Mouse (Mus musculus): ENCODE results near the gene Olfr146. TPM values are rescaled to one million over a fixed set of nuclear protein-coding genes. Genes with fewer than 3 reads are reported as not detected.

Gene Olfr146
- not detected in 2 replicates for polyA plus RNA-seq (2012)

DNA sequence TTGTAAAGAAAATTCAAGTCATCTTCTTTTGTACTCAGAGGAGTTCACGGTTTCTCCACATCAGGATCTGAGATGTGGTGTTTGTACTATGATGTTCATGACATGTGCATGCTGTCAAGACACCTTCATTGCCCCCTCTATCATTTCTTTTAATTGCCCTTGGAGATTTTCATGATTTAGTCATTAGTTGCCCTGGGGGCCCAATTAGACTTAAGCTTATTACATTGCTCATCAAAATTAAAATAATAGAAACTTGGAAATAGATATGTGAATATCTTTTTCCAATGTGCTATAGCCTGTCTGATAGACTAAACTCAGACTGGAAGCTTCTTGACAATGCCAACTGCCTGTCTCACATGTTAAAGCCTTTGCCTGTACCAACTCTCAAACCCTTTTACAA, at the start of gene Olfr146:
TSS of gene Olfr146 (minus strand) at position 101 of the 400 bp plus-strand sequence.

DNA sequence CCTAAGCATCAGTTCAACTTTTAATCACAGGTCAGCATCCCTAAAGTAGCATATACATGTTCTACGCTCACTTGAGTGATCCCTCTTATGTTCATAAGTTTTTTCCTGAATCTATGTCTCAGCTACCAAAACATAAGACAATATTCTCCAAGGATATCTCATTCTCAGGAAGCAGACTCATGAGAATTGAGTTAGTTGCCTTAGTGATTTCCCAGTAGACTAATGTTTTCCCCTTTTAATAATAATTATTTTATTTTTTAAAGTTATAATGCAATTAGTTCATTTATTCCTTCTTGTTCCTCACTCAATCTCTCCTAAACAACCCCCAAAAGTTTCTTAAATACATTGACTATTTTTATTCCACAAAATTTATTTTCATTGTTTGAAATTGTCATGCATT, 41.7 kb upstream of the Olfr146 start, which contains the start of gene Olfr937:
TSS of gene Olfr937 (minus strand) at position 101 of the 400 bp plus-strand sequence.

DNA sequence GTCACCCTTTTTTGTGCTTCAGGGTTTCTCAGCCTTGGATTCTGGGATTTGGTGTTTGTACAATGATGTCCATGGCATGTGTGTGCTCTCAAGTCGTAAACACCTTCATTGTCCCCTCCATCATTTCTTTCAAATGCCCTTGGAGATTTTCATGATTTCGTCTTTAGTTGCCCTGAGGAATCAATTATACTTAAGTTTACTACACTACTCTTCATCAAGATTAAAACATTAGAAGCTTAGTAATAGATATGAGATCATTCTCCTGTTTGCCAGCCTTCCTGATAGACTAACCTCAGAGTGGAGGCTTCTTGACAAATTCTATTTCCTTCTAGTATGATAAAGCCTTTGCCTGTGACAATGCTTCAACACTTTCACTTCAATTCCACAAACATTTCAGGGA, 23.6 kb downstream of the Olfr146 start, which contains the start of gene Olfr935:
TSS of gene Olfr935 (minus strand) at position 101 of the 400 bp plus-strand sequence.

GRCm38 (mm10) chr9:38988215-38988614, 35.0 kb downstream of the Olfr146 start, which contains the start of gene Olfr934:
Gene Olfr934 (minus strand): TSS chr9:38988315.

DNA sequence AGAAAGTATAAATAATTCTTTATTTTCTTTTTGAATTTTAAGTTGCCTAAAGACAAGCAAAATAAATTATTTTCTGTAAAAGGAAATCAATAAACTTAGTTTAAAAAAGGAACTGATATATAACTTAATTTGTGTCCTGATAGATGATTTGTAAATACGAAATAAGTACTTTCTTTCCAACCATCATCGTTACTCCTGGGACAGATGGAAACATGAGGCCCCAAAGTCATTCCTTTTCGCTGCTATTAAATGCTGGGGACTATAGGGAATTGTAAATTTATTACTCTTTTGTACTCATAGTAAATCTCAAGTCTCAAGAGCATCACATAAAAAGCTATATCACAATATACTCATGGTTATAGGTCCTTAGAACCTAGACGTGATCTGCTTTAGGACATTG, 51.2 kb downstream of the Olfr146 start, which contains the start of gene Olfr933:
TSS of gene Olfr933 (plus strand) at position 301 of the 400 bp plus-strand sequence.

Other genes starting within 250 kb of the Olfr146 start
- not detected in 2 replicates for gene Olfr922, start 208.8 kb downstream of the Olfr146 start, polyA plus RNA-seq (2012)
- gene Olfr923, start 196.8 kb downstream of the Olfr146 start, polyA plus RNA-seq (2012) = not detected in 2 replicates
- not detected in 2 replicates for gene Olfr924, start 178.9 kb downstream of the Olfr146 start, polyA plus RNA-seq (2012)
- not detected in 2 replicates for gene Olfr26, start 168.3 kb downstream of the Olfr146 start, polyA plus RNA-seq (2012)
- gene Olfr926, start 146.3 kb downstream of the Olfr146 start, polyA plus RNA-seq (2012) = 0.11 TPM in 1 of 2 replicates, not detected in the other
- not detected in 2 replicates for gene Olfr930, start 93.6 kb downstream of the Olfr146 start, polyA plus RNA-seq (2012)
- not detected in 2 replicates for gene Olfr933, start 51.1 kb downstream of the Olfr146 start, polyA plus RNA-seq (2012)
- not detected in 2 replicates for gene Olfr934, start 35.1 kb downstream of the Olfr146 start, polyA plus RNA-seq (2012)
- not detected in 2 replicates for gene Olfr935, start 23.7 kb downstream of the Olfr146 start, polyA plus RNA-seq (2012)
- gene Olfr937, start 41.6 kb upstream of the Olfr146 start, polyA plus RNA-seq (2012) = not detected in 2 replicates
- not detected in 2 replicates for gene Olfr938, start 55.5 kb upstream of the Olfr146 start, polyA plus RNA-seq (2012)
- gene Olfr27, start 104.8 kb upstream of the Olfr146 start, polyA plus RNA-seq (2012) = not detected in 2 replicates
- not detected in 2 replicates for gene Olfr943, start 142.9 kb upstream of the Olfr146 start, polyA plus RNA-seq (2012)
- not detected in 2 replicates for gene Olfr944, start 178.5 kb upstream of the Olfr146 start, polyA plus RNA-seq (2012)
- not detected in 2 replicates for gene Olfr1537, start 226.6 kb upstream of the Olfr146 start, polyA plus RNA-seq (2012)

Data from megakaryocyte-erythroid progenitor cell, adult 5 weeks (primary cell).